Mouse (Mus musculus): ENCODE results near the gene Slit3.

- TF ChIP-seq GATA1 (IDR thresholded peaks at IDR 0.05; ENCODE audit: low read length) (no peak), TAL1 (IDR thresholded peaks at IDR 0.05; ENCODE audit: low read length) (no peak)
Measured at GRCm38 (mm10) chr11:35296803-35297202, 175.8 kb downstream of the Slit3 start.
